Comparison of ENCODE assay signal across 8 mouse cellular contexts in genomic region chr6:83774781-83775563, GRCm38 (mm10). TPM values are rescaled to one million over a fixed set of nuclear protein-coding genes. Genes with fewer than 3 reads are reported as not detected.
DNase-seq lines count a peak whose midpoint lies in the region; ATAC-seq and TF ChIP-seq lines count a peak whose summit lies in the region.

No protein-coding gene starts in this region.

- H3K9me3 ChIP-seq in MEL (replicated peaks; ENCODE audit: insufficient read depth, low read length), result no peaks in the 10 kb centered on the region
- no peaks in the 10 kb centered on the region for H3K9me3 ChIP-seq in hindbrain, postnatal 0 days (ENCODE audit: low read length)

- no peak for TF ChIP-seq EP300 in MEL (IDR thresholded peaks at IDR 0.05; ENCODE audit: low read depth in 1 of 2, low read length in 2 of 2)

- peaks cover 2 to 5% of the 10 kb centered on the region in 2 experiments; a peak in 2 of 4 replicates for H3K36me3 ChIP-seq in MEL (ENCODE audit: control insufficient read depth in 1 of 2, insufficient read depth in 2 of 2, low read length in 2 of 2)
- peaks cover 17% of the 10 kb centered on the region; the same call in 1 of the 2 replicates for H3K36me3 ChIP-seq in hindbrain, postnatal 0 days (ENCODE audit: insufficient read depth, low read length)

- peaks cover 20% of the 10 kb centered on the region for H3K79me2 ChIP-seq in MEL (ENCODE audit: control insufficient read depth, insufficient read depth, low read length, poor library complexity)

- ATAC-seq in hindbrain, postnatal 0 days, result peak; percentile 25; the same call in 1 of the 2 replicates

- intact Hi-C loops in gastrocnemius, postnatal 36 days (cut with DNase I), result no loop called here

- peak overlapping the region; percentile 67 for H3K4me2 ChIP-seq in hindbrain, postnatal 0 days (ENCODE audit: low read depth, low read length)

- 2% methylated on average over 14 of the region's 14 CpGs for WGBS in hindbrain, postnatal 0 days

- TF ChIP-seq RAD21 in MEL (IDR thresholded peaks at IDR 0.05; ENCODE audit: low read depth, low read length), result no peak

- H3K4me1 ChIP-seq in MEL (ENCODE audit: control insufficient read depth in 1 of 2, insufficient read depth in 2 of 2, low read length in 2 of 2), result peaks cover 2 to 10% of the 10 kb centered on the region in 2 experiments; a peak in 2 of 4 replicates
- 0 out of 2 replicates have a peak, but pooled peaks cover 3% of the 10 kb centered on the region for H3K4me1 ChIP-seq in embryonic fibroblast, embryonic 13.5 days (ENCODE audit: control insufficient read depth, insufficient read depth, low read length)
- H3K4me1 ChIP-seq in hindbrain, postnatal 0 days (ENCODE audit: insufficient read depth, low read length), result peaks cover 12% of the 10 kb centered on the region; the same call in 1 of the 2 replicates

- H3K4me3 ChIP-seq in MEL (ENCODE audit: control insufficient read depth in 1 of 2, insufficient read depth in 1 of 2, low read depth in 2 of 2, low read length in 2 of 2), result peak overlapping the region; percentile 88 to 100
- peak overlapping the region; percentile 93 for H3K4me3 ChIP-seq in embryonic fibroblast, embryonic 13.5 days (ENCODE audit: insufficient read depth, low read length)
- peak overlapping the region; percentile 92 for H3K4me3 ChIP-seq in hindbrain, postnatal 0 days (ENCODE audit: low read length)

- H3K9ac ChIP-seq in MEL (ENCODE audit: control insufficient read depth, low read depth, low read length, poor library complexity, severe bottlenecking), result peak overlapping the region; percentile 98
- peak overlapping the region; percentile 87 for H3K9ac ChIP-seq in hindbrain, postnatal 0 days (replicated peaks; ENCODE audit: low read length)

- H3K27ac ChIP-seq in MEL (ENCODE audit: control insufficient read depth, low read depth, low read length), result peak overlapping the region; percentile 56
- peak overlapping the region; percentile 15; the same call in 1 of the 2 replicates for H3K27ac ChIP-seq in embryonic fibroblast, embryonic 13.5 days (ENCODE audit: insufficient read depth, low read length)
- H3K27ac ChIP-seq in hindbrain, postnatal 0 days, result peak overlapping the region; percentile 84

- no peak for TF ChIP-seq POLR2A in MEL (IDR thresholded peaks at IDR 0.05; ENCODE audit: control insufficient read depth in 1 of 2, insufficient read depth in 1 of 2, low read depth in 1 of 2, low read length in 2 of 2, poor library complexity in 1 of 2)
- TF ChIP-seq POLR2A in embryonic fibroblast, embryonic 13.5 days (IDR thresholded peaks at IDR 0.05; ENCODE audit: low read depth, low read length), result no peak

- no peaks in the 10 kb centered on the region for H3K27me3 ChIP-seq in MEL (ENCODE audit: control insufficient read depth in 1 of 2, insufficient read depth in 2 of 2, low read length in 2 of 2)
- no peaks in the 10 kb centered on the region for H3K27me3 ChIP-seq in hindbrain, postnatal 0 days (ENCODE audit: insufficient read depth, low read length)

- no peak for TF ChIP-seq CTCF in MEL (IDR thresholded peaks at IDR 0.05 in 2 of 3, conservative IDR thresholded peaks at IDR 0.05 in 1 of 3; ENCODE audit: control insufficient read depth in 1 of 3, insufficient read depth in 1 of 3, low read depth in 2 of 3, low read length in 3 of 3, poor library complexity in 1 of 3, severe bottlenecking in 1 of 3)
- TF ChIP-seq CTCF in embryonic fibroblast, embryonic 13.5 days (IDR thresholded peaks at IDR 0.05; ENCODE audit: borderline replicate concordance, insufficient read depth, low read length), result no peak
- TF ChIP-seq CTCF in hindbrain, postnatal 0 days (IDR thresholded peaks at IDR 0.05; ENCODE audit: low read depth), result no peak

- DNase-seq in gastrocnemius, adult 18-20 months (ENCODE audit: low spot score), result peak; percentile 19
- DNase-seq in gastrocnemius, postnatal 36 days, result no peak
- peak; percentile 75 for DNase-seq in MEL (ENCODE audit: low read depth, low spot score)
- peak; percentile 26 for DNase-seq in hindbrain, postnatal 0 days (ENCODE audit: low spot score)
- peak; percentile 7 for DNase-seq in lung, postnatal 14 days
- DNase-seq in thymus, postnatal 10 days (ENCODE audit: low spot score in 2 of 2), result peak; percentile 20 to 26
- DNase-seq in gastrocnemius, adult 8-10 months (ENCODE audit: low spot score in 2 of 2), result no peak

TF ChIP-seq in MEL, 35 proteins besides CTCF, POLR2A, EP300 and RAD21:
- no peak for TF ChIP-seq MAX (IDR thresholded peaks at IDR 0.05; ENCODE audit: low read length)
- peak; percentile 43; the same call in 1 of the 2 replicates for TF ChIP-seq ELF1 (IDR thresholded peaks at IDR 0.05; ENCODE audit: low read depth, low read length)
- TF ChIP-seq ETS1 (IDR thresholded peaks at IDR 0.05; ENCODE audit: low read depth, low read length), result no peak
- no peak for TF ChIP-seq TAL1 (IDR thresholded peaks at IDR 0.05; ENCODE audit: low read length)
- no peak for TF ChIP-seq USF2 (IDR thresholded peaks at IDR 0.05; ENCODE audit: borderline replicate concordance in 1 of 2, insufficient read depth in 1 of 2, low read depth in 1 of 2, low read length in 2 of 2)
- TF ChIP-seq SIN3A (IDR thresholded peaks at IDR 0.05; ENCODE audit: low read length), result peak; percentile 65
- no peak for TF ChIP-seq KAT2A (conservative IDR thresholded peaks at IDR 0.05; ENCODE audit: low read depth, low read length)
- peak; percentile 36; the same call in 1 of the 2 replicates for TF ChIP-seq MXI1 (IDR thresholded peaks at IDR 0.05; ENCODE audit: low read depth, low read length)
- no peak for TF ChIP-seq ZNF384 (IDR thresholded peaks at IDR 0.05; ENCODE audit: low read depth, low read length)
- peak; percentile 58; the same call in 1 of the 2 replicates for TF ChIP-seq TBP (IDR thresholded peaks at IDR 0.05; ENCODE audit: low read depth, low read length)

RNA-seq across cellular contexts. Expression of gene Tex261, which starts 0.6 kb away (rescaled TPM):
- total RNA-seq in gastrocnemius, adult 18-20 months (2021), result 10 to 100 TPM; 41.1 to 55.3 TPM
- 10 to 100 TPM; 42.8 to 56.4 TPM for total RNA-seq in gastrocnemius, postnatal 36 days (2021)
- total RNA-seq in MEL (2012; rRNA removed), result 51.1 and 56.2 TPM in 2 replicates
- polyA plus RNA-seq in MEL (2012; ENCODE audit: insufficient read depth in 1 of 2, insufficient read length in 2 of 2, low read depth in 1 of 2, low replicate concordance in 2 of 2, missing spikeins in 1 of 2), result 100 to 1,000 TPM in 1 of 2 experiments, not detected in 1; 104 TPM
- polyA plus RNA-seq in embryonic fibroblast, embryonic 13.5 days (2011; ENCODE audit: insufficient read length, low read depth, missing spikeins), result 104 and 110 TPM in 2 replicates
- 44.5 and 56.6 TPM in 2 replicates for total RNA-seq in hindbrain, postnatal 0 days (2014; rRNA removed)
- 78.3 and 81.1 TPM in 2 replicates for polyA plus RNA-seq in hindbrain, postnatal 0 days (2015; fragmentation: Nextera tagmentation; extraction: Ambion mirVana)
- total RNA-seq in gastrocnemius, adult 8-10 months (2022), result 10 to 100 TPM; 46.9 to 56.0 (median 53.8) TPM

RNA-seq across cellular contexts. Expression of gene Ankrd53, which starts 12.5 kb away (rescaled TPM):
- not detected for total RNA-seq in gastrocnemius, adult 18-20 months (2021)
- not detected for total RNA-seq in gastrocnemius, postnatal 36 days (2021)
- not detected in 2 replicates for total RNA-seq in MEL (2012; rRNA removed)
- under 1 TPM in 1 of 2 experiments, not detected in 1; 0.67 TPM for polyA plus RNA-seq in MEL (2012; ENCODE audit: insufficient read depth in 1 of 2, insufficient read length in 2 of 2, low read depth in 1 of 2, low replicate concordance in 2 of 2, missing spikeins in 1 of 2)
- polyA plus RNA-seq in embryonic fibroblast, embryonic 13.5 days (2011; ENCODE audit: insufficient read length, low read depth, missing spikeins), result not detected in 2 replicates
- not detected in 2 replicates for total RNA-seq in hindbrain, postnatal 0 days (2014; rRNA removed)
- polyA plus RNA-seq in hindbrain, postnatal 0 days (2015; fragmentation: Nextera tagmentation; extraction: Ambion mirVana), result 0.10 TPM in 1 of 2 replicates, not detected in the other
- total RNA-seq in gastrocnemius, adult 8-10 months (2022), result not detected

RNA-seq across cellular contexts. Expression of gene Nagk, which starts 19.8 kb away (rescaled TPM):
- 1 to 10 TPM; 4.5 to 8.6 TPM for total RNA-seq in gastrocnemius, adult 18-20 months (2021)
- total RNA-seq in gastrocnemius, postnatal 36 days (2021), result 1 to 10 TPM; 4.4 to 4.6 TPM
- total RNA-seq in MEL (2012; rRNA removed), result 3.6 and 5.0 TPM in 2 replicates
- polyA plus RNA-seq in MEL (2012; ENCODE audit: insufficient read depth in 1 of 2, insufficient read length in 2 of 2, low read depth in 1 of 2, low replicate concordance in 2 of 2, missing spikeins in 1 of 2), result 1 to 10 TPM in 1 of 2 experiments, not detected in 1; 6.3 TPM
- polyA plus RNA-seq in embryonic fibroblast, embryonic 13.5 days (2011; ENCODE audit: insufficient read length, low read depth, missing spikeins), result 61.8 and 65.6 TPM in 2 replicates
- total RNA-seq in hindbrain, postnatal 0 days (2014; rRNA removed), result 58.1 and 70.0 TPM in 2 replicates
- 92.0 and 103 TPM in 2 replicates for polyA plus RNA-seq in hindbrain, postnatal 0 days (2015; fragmentation: Nextera tagmentation; extraction: Ambion mirVana)
- 1 to 10 TPM; 6.2 to 7.6 (median 7.1) TPM for total RNA-seq in gastrocnemius, adult 8-10 months (2022)

RNA-seq across cellular contexts. Expression of gene Atp6v1b1, which starts 32.2 kb away (rescaled TPM):
- total RNA-seq in gastrocnemius, adult 18-20 months (2021), result not detected
- total RNA-seq in gastrocnemius, postnatal 36 days (2021), result not detected
- not detected in 2 replicates for total RNA-seq in MEL (2012; rRNA removed)
- under 1 TPM in 1 of 2 experiments, not detected in 1; 0.08 TPM for polyA plus RNA-seq in MEL (2012; ENCODE audit: insufficient read depth in 1 of 2, insufficient read length in 2 of 2, low read depth in 1 of 2, low replicate concordance in 2 of 2, missing spikeins in 1 of 2)
- polyA plus RNA-seq in embryonic fibroblast, embryonic 13.5 days (2011; ENCODE audit: insufficient read length, low read depth, missing spikeins), result not detected in 2 replicates
- not detected in 2 replicates for total RNA-seq in hindbrain, postnatal 0 days (2014; rRNA removed)
- polyA plus RNA-seq in hindbrain, postnatal 0 days (2015; fragmentation: Nextera tagmentation; extraction: Ambion mirVana), result not detected in 2 replicates
- not detected for total RNA-seq in gastrocnemius, adult 8-10 months (2022)

RNA-seq across cellular contexts. Expression of gene Paip2b, which starts 56.6 kb away (rescaled TPM):
- 100 to 1,000 TPM in 1 of 2 experiments, 10 to 100 TPM in 1; 97.9 to 101 TPM for total RNA-seq in gastrocnemius, adult 18-20 months (2021)
- total RNA-seq in gastrocnemius, postnatal 36 days (2021), result 10 to 100 TPM; 66.9 to 79.0 TPM
- 16.0 and 21.0 TPM in 2 replicates for total RNA-seq in MEL (2012; rRNA removed)
- polyA plus RNA-seq in MEL (2012; ENCODE audit: insufficient read depth in 1 of 2, insufficient read length in 2 of 2, low read depth in 1 of 2, low replicate concordance in 2 of 2, missing spikeins in 1 of 2), result 10 to 100 TPM in 1 of 2 experiments, not detected in 1; 18.4 TPM
- 23.4 and 26.1 TPM in 2 replicates for polyA plus RNA-seq in embryonic fibroblast, embryonic 13.5 days (2011; ENCODE audit: insufficient read length, low read depth, missing spikeins)
- 45.3 and 46.9 TPM in 2 replicates for total RNA-seq in hindbrain, postnatal 0 days (2014; rRNA removed)
- polyA plus RNA-seq in hindbrain, postnatal 0 days (2015; fragmentation: Nextera tagmentation; extraction: Ambion mirVana), result 27.9 and 30.8 TPM in 2 replicates
- total RNA-seq in gastrocnemius, adult 8-10 months (2022), result 100 to 1,000 TPM in 1 of 4 experiments, 10 to 100 TPM in 3; 87.8 to 128 (median 93.8) TPM

Comparison
In these comparisons a context has a peak if more than half of its experiments do, and no peak if none do; other contexts are left out.
1. DNase-seq: peak in gastrocnemius, adult 18-20 months (single experiment), MEL (single experiment), hindbrain, postnatal 0 days (single experiment), lung, postnatal 14 days (single experiment) and thymus, postnatal 10 days (2 of 2); none in gastrocnemius, postnatal 36 days (0 of 2) and gastrocnemius, adult 8-10 months (0 of 2).
2. H3K27ac ChIP-seq: peak in every context shown above with its lines; median percentile 84 in hindbrain, postnatal 0 days; 56 in MEL; 15 in embryonic fibroblast, embryonic 13.5 days.
3. Peak in every context shown above with its lines, with median percentiles within 50 percentile points of each other: H3K4me3 ChIP-seq.